Mouse (Mus musculus) kidney, postnatal 25 days (tissue): ENCODE results near the gene Coq8b.

Source experiments
- DNase-seq, 2 experiments: peaks; one replicate each; pipeline ENCODE4 v3.0.0; 2021; ENCODE audit warnings: mixed read lengths in 2 of 2

Gene Coq8b

GRCm38 (mm10) chr7:27230781-27231180, 2.0 kb upstream of the Coq8b start:
- DNase-seq = no peak

- no peak for DNase-seq
Observed at GRCm38 (mm10) chr7:27231693-27232331, 1.0 kb upstream of the Coq8b start.

GRCm38 (mm10) chr7:27233300-27233699, 477 bp downstream of the Coq8b start:
- no peak for DNase-seq

GRCm38 (mm10) chr7:27235726-27236125, 2.9 kb downstream of the Coq8b start:
- no peak for DNase-seq

- DNase-seq = no peak
Observed at GRCm38 (mm10) chr7:27237527-27237926, 4.7 kb downstream of the Coq8b start.

- no peak for DNase-seq
Observed at GRCm38 (mm10) chr7:27238568-27238967, 5.7 kb downstream of the Coq8b start.

GRCm38 (mm10) chr7:27243211-27243610, 10.4 kb downstream of the Coq8b start:
- no peak for DNase-seq

GRCm38 (mm10) chr7:27244088-27244487, 11.3 kb downstream of the Coq8b start:
- peak in 1 of 2 experiments; percentile 36 for DNase-seq

GRCm38 (mm10) chr7:27249146-27249545, 16.3 kb downstream of the Coq8b start:
- DNase-seq = peak in 1 of 2 experiments; percentile 66

- DNase-seq = no peak
Observed at GRCm38 (mm10) chr7:27249928-27250327, 17.1 kb downstream of the Coq8b start.

GRCm38 (mm10) chr7:27251946-27252345, 19.1 kb downstream of the Coq8b start:
- no peak for DNase-seq

- DNase-seq = peak; percentile 64 to 77
Observed at GRCm38 (mm10) chr7:27255721-27256120, 22.9 kb downstream of the Coq8b start.

GRCm38 (mm10) chr7:27257046-27257851, 24.4 kb downstream of the Coq8b start:
- DNase-seq = peak; percentile 69 to 76

GRCm38 (mm10) chr7:27257852-27258204, 25.0 kb downstream of the Coq8b start:
- no peak for DNase-seq

GRCm38 (mm10) chr7:27258205-27258899, 25.5 kb downstream of the Coq8b start, which contains the start of gene Numbl:
TSS of gene Numbl (plus strand) at chr7:27258433.
- peak; percentile 97 to 99 for DNase-seq

GRCm38 (mm10) chr7:27259271-27259721, 26.5 kb downstream of the Coq8b start:
- peak in 1 of 2 experiments; percentile 47 for DNase-seq

GRCm38 (mm10) chr7:27259771-27260170, 26.9 kb downstream of the Coq8b start:
- DNase-seq = no peak

GRCm38 (mm10) chr7:27260856-27261255, 28.0 kb downstream of the Coq8b start:
- DNase-seq = no peak

GRCm38 (mm10) chr7:27261888-27262287, 29.1 kb downstream of the Coq8b start:
- no peak for DNase-seq

- no peak for DNase-seq
Observed at GRCm38 (mm10) chr7:27264761-27265160, 31.9 kb downstream of the Coq8b start.

GRCm38 (mm10) chr7:27266515-27267128, 33.8 kb downstream of the Coq8b start:
- no peak for DNase-seq

- no peak for DNase-seq
Observed at GRCm38 (mm10) chr7:27271423-27271822, 38.6 kb downstream of the Coq8b start.

- peak; percentile 46 to 59 for DNase-seq
Observed at GRCm38 (mm10) chr7:27273739-27274351, 41.0 kb downstream of the Coq8b start.
